Mouse (Mus musculus): ENCODE results near the gene Gcsh. TPM values are rescaled to one million over a fixed set of nuclear protein-coding genes. Genes with fewer than 3 reads are reported as not detected.

The Gcsh gene
- total and polyA plus RNA-seq, 3 experiments = 77.1 to 137 TPM; not detected in 1

GRCm38 (mm10) chr8:116942284-116943058, 50.9 kb downstream of the Gcsh start (continued):
- TF ChIP-seq TAL1 (IDR thresholded peaks at IDR 0.05; ENCODE audit: low read length) (no peak), GATA1 (IDR thresholded peaks at IDR 0.05; ENCODE audit: low read depth, low read length) (peak; percentile 61), ELF1 (IDR thresholded peaks at IDR 0.05; ENCODE audit: low read depth, low read length) (no peak)

- Histone ChIP-seq H3K4me1 (ENCODE audit: control insufficient read depth in 1 of 2, insufficient read depth in 2 of 2, low read length in 2 of 2) (no peaks in the 10 kb centered on the region), H3K9me3 (replicated peaks; ENCODE audit: insufficient read depth, low read length) (no peaks in the 10 kb centered on the region), H3K4me3 (ENCODE audit: control insufficient read depth in 1 of 2, insufficient read depth in 1 of 2, low read depth in 2 of 2, low read length in 2 of 2) (no peak overlapping the region), H3K27ac (ENCODE audit: control insufficient read depth, low read depth, low read length) (no peak overlapping the region), H3K36me3 (ENCODE audit: control insufficient read depth in 1 of 2, insufficient read depth in 2 of 2, low read length in 2 of 2) (peaks cover 0 to 20% of the 10 kb centered on the region in 2 experiments; a peak in 2 of 4 replicates), H3K9ac (ENCODE audit: control insufficient read depth, low read depth, low read length, poor library complexity, severe bottlenecking) (no peak overlapping the region), H3K27me3 (ENCODE audit: control insufficient read depth in 1 of 2, insufficient read depth in 2 of 2, low read length in 2 of 2) (no peaks in the 10 kb centered on the region), H3K79me2 (ENCODE audit: control insufficient read depth, insufficient read depth, low read length, poor library complexity) (no peaks in the 10 kb centered on the region)
- no peak for DNase-seq (ENCODE audit: low read depth, low spot score)
- no peak for TF ChIP-seq USF2 (IDR thresholded peaks at IDR 0.05; ENCODE audit: borderline replicate concordance in 1 of 2, insufficient read depth in 1 of 2, low read depth in 1 of 2, low read length in 2 of 2)
Measured at GRCm38 (mm10) chr8:116935506-116935905, 57.8 kb downstream of the Gcsh start.

GRCm38 (mm10) chr8:116934976-116935375, 58.4 kb downstream of the Gcsh start:
- no peaks in the 10 kb centered on the region for H3K4me1 ChIP-seq (ENCODE audit: control insufficient read depth in 1 of 2, insufficient read depth in 2 of 2, low read length in 2 of 2)
- H3K79me2 ChIP-seq (ENCODE audit: control insufficient read depth, insufficient read depth, low read length, poor library complexity) = no peaks in the 10 kb centered on the region
- H3K36me3 ChIP-seq (ENCODE audit: control insufficient read depth in 1 of 2, insufficient read depth in 2 of 2, low read length in 2 of 2) = peaks cover 0 to 20% of the 10 kb centered on the region in 2 experiments; a peak in 2 of 4 replicates
- no peak overlapping the region for H3K9ac ChIP-seq (ENCODE audit: control insufficient read depth, low read depth, low read length, poor library complexity, severe bottlenecking)
- no peak overlapping the region for H3K4me3 ChIP-seq (ENCODE audit: control insufficient read depth in 1 of 2, insufficient read depth in 1 of 2, low read depth in 2 of 2, low read length in 2 of 2)
- TF ChIP-seq MAFK (IDR thresholded peaks at IDR 0.05; ENCODE audit: borderline replicate concordance, low read depth, low read length) (no peak), MAZ (IDR thresholded peaks at IDR 0.05; ENCODE audit: low read depth, low read length) (no peak), SMC3 (IDR thresholded peaks at IDR 0.05; ENCODE audit: low read depth, low read length) (no peak), MEF2A (IDR thresholded peaks at IDR 0.05; ENCODE audit: extremely low read depth, insufficient replicate concordance, low read depth, low read length, poor library complexity, severe bottlenecking) (no peak), ELF1 (IDR thresholded peaks at IDR 0.05; ENCODE audit: low read depth, low read length) (no peak), BHLHE40 (IDR thresholded peaks at IDR 0.05; ENCODE audit: borderline replicate concordance, low read depth, low read length) (no peak), CHD1 (IDR thresholded peaks at IDR 0.05; ENCODE audit: low read depth, low read length) (no peak), TBP (IDR thresholded peaks at IDR 0.05; ENCODE audit: low read depth, low read length) (no peak), KAT2A (conservative IDR thresholded peaks at IDR 0.05; ENCODE audit: low read depth, low read length) (no peak)
- no peak for DNase-seq (ENCODE audit: low read depth, low spot score)
- no peaks in the 10 kb centered on the region for H3K27me3 ChIP-seq (ENCODE audit: control insufficient read depth in 1 of 2, insufficient read depth in 2 of 2, low read length in 2 of 2)
- no peaks in the 10 kb centered on the region for H3K9me3 ChIP-seq (replicated peaks; ENCODE audit: insufficient read depth, low read length)
- H3K27ac ChIP-seq (ENCODE audit: control insufficient read depth, low read depth, low read length) = no peak overlapping the region

Other genes with a start within 250 kb of the Gcsh start
- 60.2 and 65.4 TPM in 2 replicates for gene Cmc2, start 72.1 kb downstream of the Gcsh start, total RNA-seq (2012; rRNA removed)
- gene Cmc2, start 72.1 kb downstream of the Gcsh start, polyA plus RNA-seq (2012; ENCODE audit: insufficient read depth in 1 of 2, insufficient read length in 2 of 2, low read depth in 1 of 2, low replicate concordance in 2 of 2, missing spikeins in 1 of 2) = 100 to 1,000 TPM in 1 of 2 experiments, not detected in 1; 111 TPM
- 39.6 and 41.8 TPM in 2 replicates for gene Cenpn, start 71.8 kb downstream of the Gcsh start, total RNA-seq (2012; rRNA removed)
- gene Cenpn, start 71.8 kb downstream of the Gcsh start, polyA plus RNA-seq (2012; ENCODE audit: insufficient read depth in 1 of 2, insufficient read length in 2 of 2, low read depth in 1 of 2, low replicate concordance in 2 of 2, missing spikeins in 1 of 2) = 10 to 100 TPM in 1 of 2 experiments, not detected in 1; 59.5 TPM
- gene Atmin, start 50.1 kb downstream of the Gcsh start, total RNA-seq (2012; rRNA removed) = 17.3 and 19.7 TPM in 2 replicates
- 10 to 100 TPM in 1 of 2 experiments, not detected in 1; 34.5 TPM for gene Atmin, start 50.1 kb downstream of the Gcsh start, polyA plus RNA-seq (2012; ENCODE audit: insufficient read depth in 1 of 2, insufficient read length in 2 of 2, low read depth in 1 of 2, low replicate concordance in 2 of 2, missing spikeins in 1 of 2)
- gene 1700030J22Rik, start 14.6 kb downstream of the Gcsh start, total RNA-seq (2012; rRNA removed) = 0.15 and 0.16 TPM in 2 replicates
- under 1 TPM in 1 of 2 experiments, not detected in 1; 0.38 TPM for gene 1700030J22Rik, start 14.6 kb downstream of the Gcsh start, polyA plus RNA-seq (2012; ENCODE audit: insufficient read depth in 1 of 2, insufficient read length in 2 of 2, low read depth in 1 of 2, low replicate concordance in 2 of 2, missing spikeins in 1 of 2)
- 0.92 and 1.5 TPM in 2 replicates for gene Pkd1l2, start 88.9 kb upstream of the Gcsh start, total RNA-seq (2012; rRNA removed)
- under 1 TPM in 1 of 2 experiments, not detected in 1; 0.86 TPM for gene Pkd1l2, start 88.9 kb upstream of the Gcsh start, polyA plus RNA-seq (2012; ENCODE audit: insufficient read depth in 1 of 2, insufficient read length in 2 of 2, low read depth in 1 of 2, low replicate concordance in 2 of 2, missing spikeins in 1 of 2)
- 1.2 and 1.6 TPM in 2 replicates for gene Bco1, start 102.3 kb upstream of the Gcsh start, total RNA-seq (2012; rRNA removed)
- under 1 TPM in 1 of 2 experiments, not detected in 1; 0.70 TPM for gene Bco1, start 102.3 kb upstream of the Gcsh start, polyA plus RNA-seq (2012; ENCODE audit: insufficient read depth in 1 of 2, insufficient read length in 2 of 2, low read depth in 1 of 2, low replicate concordance in 2 of 2, missing spikeins in 1 of 2)
- 8.2 and 8.7 TPM in 2 replicates for gene Gan, start 164.6 kb upstream of the Gcsh start, total RNA-seq (2012; rRNA removed)
- 1 to 10 TPM in 1 of 2 experiments, not detected in 1; 5.6 TPM for gene Gan, start 164.6 kb upstream of the Gcsh start, polyA plus RNA-seq (2012; ENCODE audit: insufficient read depth in 1 of 2, insufficient read length in 2 of 2, low read depth in 1 of 2, low replicate concordance in 2 of 2, missing spikeins in 1 of 2)

Measured in MEL (cell line).